Mouse (Mus musculus) midbrain, embryonic 13.5 days (tissue): ENCODE data around the gene Pard3. TPM values are rescaled to one million over a fixed set of nuclear protein-coding genes. Genes with fewer than 3 reads are reported as not detected.

ENCODE experiments used
- polyA plus RNA-seq: library from polyadenylated mRNA; unstranded; fragments of >200 nt; fragmentation: Nextera tagmentation; extraction: Ambion mirVana; gene quantifications from 2 replicates; pipeline ENCODE4 v1.2.1, GENCODE M21; 2015

Pard3 gene
- polyA plus RNA-seq, 1 experiment from 2014 or later = 22.8 TPM

Other genes starting within 250 kb of the Pard3 start
- 198 and 207 TPM in 2 replicates for gene Tomm20, start 118.0 kb upstream of the Pard3 start, polyA plus RNA-seq
- gene Rbm34, start 92.8 kb upstream of the Pard3 start, polyA plus RNA-seq = 26.5 and 29.6 TPM in 2 replicates